Mouse (Mus musculus) layer of hippocampus, adult 2 months (tissue): ENCODE data around the gene Casp8. TPM values are rescaled to one million over a fixed set of nuclear protein-coding genes. Genes with fewer than 3 reads are reported as not detected.
"Not testable (repeated sequence)": the region's sequence is repeated elsewhere in the genome, so short reads cannot be mapped to it uniquely, and the experiment has no call there.

Experiments
- DNase-seq, 2 experiments: peaks; one replicate each; pipeline ENCODE4 v3.0.0; 2022; ENCODE audit warnings: low spot score in 2 of 2
- H3K27ac ChIP-seq: fragments of 200-600 bp; 2 replicates; pipeline ENCODE4 v1.8.1; 2022
- H3K4me3 ChIP-seq: fragments of 200-600 bp; 2 replicates; pipeline ENCODE4 v1.8.1; 2022; ENCODE audit warnings: mild to moderate bottlenecking
- CTCF ChIP-seq: fragments of 200-600 bp; conservative IDR thresholded peaks from 2 replicates; pipeline ENCODE4 v1.8.1; 2022; ENCODE audit warnings: antibody characterized with exemption, mild to moderate bottlenecking, moderate library complexity
- total RNA-seq, 2 experiments: library from RNA; stranded (reverse); gene quantifications; 2 replicates each; pipeline ENCODE4 v1.2.3; 2021

Casp8 gene
- total RNA-seq, 2 experiments from 2014 or later = 1.9 to 2.1 TPM

DNA sequence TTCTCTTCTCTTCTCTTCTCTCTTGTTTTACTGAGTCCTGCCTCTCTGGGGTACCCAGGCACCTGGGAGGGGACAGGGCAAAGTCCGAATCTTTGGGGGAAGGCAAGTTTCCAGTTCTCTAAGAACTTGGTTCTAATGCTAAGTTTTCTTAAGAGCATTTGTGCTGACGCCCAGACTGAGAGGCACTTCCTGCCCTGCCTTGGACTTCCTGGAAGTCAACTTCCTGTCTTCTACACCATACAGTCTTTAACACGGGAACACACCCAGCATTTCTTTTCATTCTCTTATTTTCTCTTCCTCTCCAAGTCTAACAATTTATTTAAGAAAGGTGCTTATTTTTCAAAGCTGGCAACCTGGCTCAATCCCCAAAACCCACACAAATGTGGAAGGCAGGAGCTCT is 11.5 kb downstream of the Casp8 start:
- no peak for DNase-seq
- no peak overlapping the region for H3K27ac ChIP-seq
- TF ChIP-seq CTCF = no peak
- H3K4me3 ChIP-seq = no peak overlapping the region

DNA sequence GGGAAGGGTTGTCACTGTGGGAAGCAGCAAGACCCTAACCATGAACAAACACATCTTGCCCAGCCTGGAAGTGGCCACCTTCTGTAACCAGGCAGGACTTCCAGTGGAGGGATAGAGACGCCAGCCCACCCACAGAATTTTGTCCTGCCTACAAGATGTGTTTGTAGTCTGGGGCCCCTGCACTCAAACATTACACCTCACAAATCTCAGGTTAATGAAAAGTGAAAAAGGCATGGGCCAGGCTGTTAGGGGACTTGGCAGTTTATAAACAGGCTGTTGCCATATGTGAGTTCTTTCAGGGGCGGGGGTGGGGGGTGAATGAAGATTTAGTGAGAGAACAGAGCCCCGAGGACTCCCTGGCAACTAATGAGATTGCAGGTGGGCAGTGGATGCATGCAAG is 31.1 kb downstream of the Casp8 start:
- no peak overlapping the region for H3K27ac ChIP-seq
- no peak overlapping the region for H3K4me3 ChIP-seq
- TF ChIP-seq CTCF = no peak

DNA sequence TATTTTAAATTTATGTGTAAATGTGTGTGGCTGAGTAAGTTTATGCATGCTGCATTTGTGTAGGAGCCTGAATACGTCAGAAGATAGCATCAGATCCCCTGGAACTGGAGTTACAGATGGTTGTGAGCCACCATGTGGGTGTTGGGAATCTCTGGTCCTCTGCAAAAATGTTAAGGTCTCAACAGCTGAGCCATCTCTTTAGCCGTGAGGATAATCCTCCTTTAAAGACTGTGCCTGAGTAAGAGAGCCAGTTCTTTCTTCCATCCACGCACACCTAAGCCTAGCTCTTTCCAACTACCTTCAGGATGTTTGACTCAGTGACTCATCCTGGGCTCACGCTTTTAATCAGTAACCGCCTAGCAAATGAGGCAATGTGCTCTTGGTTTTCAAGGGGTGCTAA is 35.6 kb downstream of the Casp8 start:
- peak; percentile 13 to 44 for DNase-seq
- no peak for TF ChIP-seq CTCF

More for the DNA sequence above, 31.1 kb downstream of the Casp8 start:
- DNase-seq = no peak

DNA sequence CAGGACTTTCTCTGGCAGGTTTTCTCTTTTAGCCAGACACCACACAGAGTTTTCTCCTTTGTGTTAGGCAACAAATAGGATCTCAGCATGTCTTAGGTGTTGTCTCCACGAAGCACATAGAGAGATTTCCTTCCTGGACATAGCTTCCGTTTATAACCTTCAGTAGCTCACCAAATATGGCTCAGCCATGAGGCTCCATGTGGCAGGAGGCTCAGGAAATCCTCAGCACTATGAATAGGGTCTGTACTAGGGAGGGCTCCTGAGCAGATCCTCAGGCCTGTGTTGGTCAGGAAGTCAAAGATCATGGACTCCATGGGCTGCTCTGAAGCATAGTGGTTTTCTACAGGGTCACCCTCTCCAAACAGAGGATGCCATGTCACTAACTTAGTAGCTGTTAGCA is 37.0 kb downstream of the Casp8 start:
- H3K4me3 ChIP-seq = no peak overlapping the region
- TF ChIP-seq CTCF = no peak
- no peak overlapping the region for H3K27ac ChIP-seq
- no peak for DNase-seq

More for the DNA sequence above, 35.6 kb downstream of the Casp8 start:
- Histone ChIP-seq H3K4me3 (no peak overlapping the region), H3K27ac (no peak overlapping the region)

DNA sequence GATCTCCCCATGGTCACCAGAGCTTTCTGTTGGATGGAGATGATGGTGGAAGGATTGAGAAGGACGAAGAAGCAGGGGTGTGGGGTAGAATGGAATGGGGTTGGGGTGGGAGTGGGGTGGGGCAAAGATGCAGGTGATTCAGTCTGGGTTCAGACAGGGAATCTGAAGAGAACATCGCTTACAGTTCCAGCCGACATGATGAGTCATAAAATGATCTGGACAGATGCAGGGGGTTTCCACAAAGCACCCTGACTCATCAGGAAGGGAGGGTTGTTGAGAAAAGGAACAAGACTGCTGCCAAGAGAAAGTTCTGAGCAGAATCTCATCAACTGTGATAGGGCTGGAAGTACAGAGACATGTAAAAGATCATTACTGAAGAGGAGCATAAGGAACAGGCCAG is 61.6 kb downstream of the Casp8 start:
- not testable (repeated sequence) for H3K27ac ChIP-seq
- peak in 1 of 2 experiments; percentile 7 for DNase-seq

DNA sequence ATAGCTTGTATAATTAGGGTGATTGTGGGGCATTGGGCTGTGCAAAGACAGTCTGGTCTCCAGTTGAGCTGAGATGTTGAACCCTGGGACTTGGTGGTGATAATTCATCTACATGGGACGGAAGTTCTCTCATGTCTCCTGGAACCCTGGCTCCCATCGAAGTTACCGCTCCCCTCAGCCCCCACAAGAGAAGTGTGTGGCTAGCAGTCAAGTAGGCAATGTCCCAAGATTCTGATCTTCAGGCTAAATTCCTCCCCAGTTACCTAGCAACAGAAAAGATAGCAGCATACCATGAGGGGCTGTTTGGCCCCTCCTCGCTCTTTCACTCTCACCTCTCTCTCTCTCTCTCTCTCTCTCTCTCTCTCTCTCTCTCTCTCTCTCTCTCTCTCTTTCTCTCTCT is 64.0 kb downstream of the Casp8 start:
- DNase-seq = peak in 1 of 2 experiments; percentile 8
- not testable (repeated sequence) for H3K4me3 ChIP-seq, H3K27ac ChIP-seq

More for the DNA sequence above, 61.6 kb downstream of the Casp8 start:
- H3K4me3 ChIP-seq = not testable (repeated sequence)

DNA sequence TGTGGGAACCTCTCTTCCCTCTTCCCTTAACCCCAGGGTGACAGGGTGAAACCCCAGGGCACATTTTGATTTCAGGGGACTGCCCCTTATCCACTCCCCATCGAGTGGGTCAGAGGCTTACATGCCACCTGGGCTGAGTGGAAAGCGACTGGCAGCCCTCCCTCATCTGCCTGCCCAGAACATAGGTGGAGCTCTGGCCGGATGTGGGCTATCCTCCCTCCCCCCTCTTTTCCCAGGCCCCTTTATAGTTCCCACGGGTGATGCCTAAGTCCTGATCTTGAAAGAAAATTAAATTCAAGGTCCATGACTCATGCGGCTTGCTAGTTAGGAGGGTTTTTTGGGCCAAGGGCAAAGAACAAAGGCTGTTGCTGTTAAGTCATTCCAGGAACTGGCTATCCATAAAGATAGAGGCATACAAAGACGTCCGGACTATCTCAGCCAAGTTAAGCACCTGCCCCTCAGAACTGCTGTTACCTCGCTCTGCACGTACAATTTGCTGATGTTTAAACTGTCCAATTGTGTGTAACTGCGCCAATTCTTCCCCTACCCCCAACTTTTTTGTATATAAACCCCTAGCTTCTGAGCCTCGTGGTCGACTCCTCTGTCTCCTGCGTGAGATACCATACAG is 64.7 kb downstream of the Casp8 start:
- H3K4me3 ChIP-seq, H3K27ac ChIP-seq, DNase-seq: not testable (repeated sequence)

DNA sequence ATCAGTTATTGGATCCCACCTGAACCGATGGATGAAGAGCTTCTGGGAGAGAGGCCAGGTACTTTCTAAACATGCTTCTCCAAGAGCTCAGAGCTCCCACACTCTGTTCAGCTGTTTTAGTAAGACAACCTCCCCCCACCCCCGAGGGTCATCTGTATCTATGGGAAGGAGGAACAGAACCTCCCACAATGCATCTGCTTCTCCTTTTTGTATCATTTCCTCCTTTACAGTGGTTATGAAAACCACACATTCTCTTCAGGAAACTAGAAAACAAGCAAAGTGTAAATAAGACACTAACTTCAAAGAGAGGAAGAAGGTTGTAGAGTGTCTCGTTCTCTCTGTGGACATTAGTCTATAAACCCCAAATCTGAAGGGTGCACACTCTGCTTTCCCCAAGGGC is 65.4 kb downstream of the Casp8 start:
- not testable (repeated sequence) for H3K27ac ChIP-seq, DNase-seq, H3K4me3 ChIP-seq

- DNase-seq, H3K27ac ChIP-seq, H3K4me3 ChIP-seq: not testable (repeated sequence)
These were observed 81.3 kb downstream of the Casp8 start for GRCm38 (mm10) chr1:58876500-58876899.

- not testable (repeated sequence) for DNase-seq, H3K4me3 ChIP-seq, H3K27ac ChIP-seq
These were observed 84.1 kb downstream of the Casp8 start for GRCm38 (mm10) chr1:58879291-58879690.

GRCm38 (mm10) chr1:58883279-58883678 is 88.1 kb downstream of the Casp8 start:
- H3K27ac ChIP-seq, DNase-seq, H3K4me3 ChIP-seq: not testable (repeated sequence)

- no peak overlapping the region for H3K4me3 ChIP-seq
- TF ChIP-seq CTCF = no peak
- DNase-seq = no peak
- no peak overlapping the region for H3K27ac ChIP-seq
These were observed 90.5 kb downstream of the Casp8 start for GRCm38 (mm10) chr1:58885646-58886045.

- DNase-seq = peak; percentile 11 to 39
- no peak overlapping the region for H3K27ac ChIP-seq
- H3K4me3 ChIP-seq = no peak overlapping the region
- TF ChIP-seq CTCF = no peak
These were observed 94.8 kb downstream of the Casp8 start for GRCm38 (mm10) chr1:58889826-58890546.

- H3K27ac ChIP-seq, DNase-seq: not testable (repeated sequence)
These were observed 95.6 kb downstream of the Casp8 start for GRCm38 (mm10) chr1:58890697-58891290.

GRCm38 (mm10) chr1:58891481-58892170 is 96.5 kb downstream of the Casp8 start:
- not testable (repeated sequence) for DNase-seq, H3K4me3 ChIP-seq, H3K27ac ChIP-seq

More at GRCm38 (mm10) chr1:58890697-58891290, 95.6 kb downstream of the Casp8 start:
- not testable (repeated sequence) for H3K4me3 ChIP-seq

- not testable (repeated sequence) for H3K4me3 ChIP-seq, DNase-seq, H3K27ac ChIP-seq
These were observed 97.2 kb downstream of the Casp8 start for GRCm38 (mm10) chr1:58892386-58892785.
